Mouse (Mus musculus): ENCODE measurements around the gene Mtmr11. TPM values are rescaled to one million over a fixed set of nuclear protein-coding genes. Genes with fewer than 3 reads are reported as not detected.
"Not testable (repeated sequence)": the region's sequence is repeated elsewhere in the genome, so short reads cannot be mapped to it uniquely, and the experiment has no call there.

Mtmr11 gene
- polyA plus RNA-seq, 1 experiment from 2014 or later, result 20.8 TPM

DNA sequence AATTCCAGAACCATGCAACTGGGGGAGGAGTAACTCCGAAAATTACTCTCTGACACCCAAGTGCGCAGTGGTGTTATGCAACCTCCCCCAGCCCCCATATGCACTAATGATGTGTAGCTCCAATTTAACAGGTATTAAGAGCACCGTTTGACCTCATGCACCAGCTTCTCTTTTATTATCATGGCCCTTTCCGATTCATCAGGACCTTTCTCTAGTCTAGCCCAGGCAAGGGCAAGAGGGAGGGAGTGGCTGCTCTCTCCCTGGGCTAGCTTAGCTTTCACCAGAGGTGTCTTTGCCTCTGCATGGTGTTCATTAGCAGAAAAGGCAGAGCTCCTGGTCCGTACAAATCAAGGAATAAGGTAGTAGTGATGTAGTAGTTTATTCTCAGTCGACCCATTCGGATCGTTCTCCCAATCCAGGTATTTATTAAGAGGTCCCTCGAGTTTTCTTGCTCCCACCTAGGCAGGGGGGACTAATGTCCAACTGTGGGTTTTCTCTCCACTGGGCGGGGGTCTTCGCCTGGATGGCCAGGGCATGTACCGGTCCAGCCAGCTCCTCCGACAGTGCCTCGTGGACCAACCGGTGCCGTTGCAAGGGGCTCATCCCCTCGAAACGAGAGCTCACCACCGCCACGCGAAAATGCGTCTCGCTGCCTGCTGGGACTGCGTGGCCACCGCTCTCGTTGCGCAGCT, 34.8 kb downstream of the Mtmr11 start:
- Histone ChIP-seq H3K36me3 (peaks cover 24% of the 10 kb centered on the region), H3K4me3 (peak overlapping the region; percentile 71), H3K27ac (peak overlapping the region; percentile 96), H3K4me1 (peaks cover 15% of the 10 kb centered on the region), H3K9ac (peak overlapping the region; percentile 88), H3K27me3 (peaks cover 5% of the 10 kb centered on the region; the same call in 1 of the 2 replicates), H3K4me2 (replicated peaks) (peak overlapping the region; percentile 96), H3K9me3 (replicated peaks) (no peaks in the 10 kb centered on the region)
- ATAC-seq (ENCODE audit: low FRiP score), result peak; percentile 12; the same call in 1 of the 2 replicates
- WGBS, result 21% methylated on average over 27 of the region's 27 CpGs

DNA sequence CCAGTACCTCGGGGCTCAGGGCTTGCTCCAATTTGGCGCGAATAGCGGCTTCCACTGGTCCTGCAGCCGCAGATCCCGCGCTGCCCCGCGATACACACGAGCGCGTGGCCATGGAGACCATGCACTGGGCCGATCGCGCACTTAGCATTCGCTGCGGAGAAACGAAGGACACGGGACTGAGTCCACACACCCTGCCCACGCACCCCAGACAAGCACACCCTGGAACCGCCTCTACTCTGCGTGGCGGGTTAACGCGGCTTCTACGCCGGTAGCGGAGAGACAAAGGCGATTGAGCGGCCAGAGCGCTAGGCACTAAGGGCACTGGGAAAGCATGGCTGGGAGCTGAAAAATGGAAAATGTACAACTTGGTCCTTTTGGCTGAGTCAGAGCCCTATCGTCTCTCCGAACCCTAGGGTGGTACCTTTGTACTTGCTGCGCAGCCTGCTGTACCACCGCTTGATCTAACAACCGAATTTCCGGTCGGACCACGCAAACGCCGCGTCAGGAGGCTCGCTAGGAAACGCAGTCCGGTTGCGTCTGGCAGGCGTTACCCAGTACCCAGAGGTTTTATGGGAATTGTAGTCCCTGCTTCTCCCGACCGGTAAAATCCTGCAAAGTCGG, 35.4 kb downstream of the Mtmr11 start:
- Histone ChIP-seq H3K27ac (peak overlapping the region; percentile 96), H3K27me3 (peaks cover 5% of the 10 kb centered on the region; the same call in 1 of the 2 replicates), H3K36me3 (peaks cover 24% of the 10 kb centered on the region), H3K9me3 (replicated peaks) (no peaks in the 10 kb centered on the region), H3K4me3 (peak overlapping the region; percentile 71), H3K4me2 (replicated peaks) (peak overlapping the region; percentile 96), H3K4me1 (peaks cover 15% of the 10 kb centered on the region), H3K9ac (peak overlapping the region; percentile 88)
- peak; percentile 96 for ATAC-seq (ENCODE audit: low FRiP score)
- under 1% methylated on average over 50 of the region's 50 CpGs for WGBS

DNA sequence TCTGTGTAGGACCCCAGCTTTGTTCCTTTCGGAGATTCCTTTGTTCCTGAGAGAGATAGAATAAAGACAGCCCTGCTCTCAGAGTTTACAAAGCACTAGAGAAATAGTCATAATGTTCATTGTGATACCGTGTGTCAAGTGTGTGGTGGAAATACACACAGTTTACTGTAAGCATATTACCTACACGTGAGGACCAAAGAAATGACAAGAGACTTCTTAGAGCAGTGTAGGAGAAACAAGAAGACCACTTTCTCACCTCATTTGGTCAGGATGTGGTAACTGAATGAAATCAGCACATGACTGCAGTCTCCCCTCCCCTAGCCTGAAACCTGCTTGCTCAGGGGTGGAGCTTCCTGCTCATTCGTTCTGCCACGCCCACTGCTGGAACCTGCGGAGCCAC, 36.4 kb downstream of the Mtmr11 start:
- Histone ChIP-seq H3K36me3 (peaks cover 22% of the 10 kb centered on the region), H3K9ac (0 out of 2 replicates have a peak overlapping the region, but pooled peaks have one; percentile 28), H3K27ac (peak overlapping the region; percentile 40; the same call in 1 of the 2 replicates), H3K4me1 (peaks cover 15% of the 10 kb centered on the region), H3K4me2 (replicated peaks) (peak overlapping the region; percentile 96), H3K27me3 (peaks cover 5% of the 10 kb centered on the region; the same call in 1 of the 2 replicates), H3K9me3 (replicated peaks) (no peaks in the 10 kb centered on the region), H3K4me3 (peak overlapping the region; percentile 71; the same call in 1 of the 2 replicates)
- WGBS, result 3% methylated on average over 6 of the region's 6 CpGs
- ATAC-seq (ENCODE audit: low FRiP score), result peak; percentile 8; the same call in 1 of the 2 replicates

DNA sequence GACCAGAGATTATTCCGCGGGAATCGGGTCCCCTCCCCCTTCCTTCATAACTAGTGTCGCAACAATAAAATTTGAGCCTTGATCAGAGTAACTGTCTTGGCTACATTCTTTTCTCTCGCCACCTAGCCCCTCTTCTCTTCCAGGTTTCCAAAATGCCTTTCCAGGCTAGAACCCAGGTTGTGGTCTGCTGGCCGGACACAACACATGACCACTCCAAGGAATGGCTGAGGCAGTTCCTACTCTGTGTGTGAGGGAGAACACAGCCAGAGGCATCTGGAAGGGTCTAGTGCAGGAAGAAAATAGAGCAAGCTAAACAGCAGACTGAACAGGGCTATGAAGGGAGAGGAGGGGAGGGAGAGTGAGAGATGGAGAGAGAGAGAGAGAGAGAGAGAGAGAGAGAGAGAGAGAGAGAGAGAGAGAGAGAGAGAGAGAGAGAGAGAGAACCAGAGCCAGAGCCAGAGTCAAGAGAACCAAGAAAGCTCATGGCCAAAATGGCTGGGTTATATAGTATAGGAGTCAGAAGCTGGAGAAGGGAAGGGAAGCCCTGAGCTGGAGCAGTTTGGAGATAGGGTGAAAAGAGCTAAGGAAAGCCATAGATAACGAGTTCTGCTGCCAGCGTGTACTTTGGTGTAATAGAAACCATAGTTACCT, 36.9 kb downstream of the Mtmr11 start:
- not testable (repeated sequence) for H3K9ac ChIP-seq; H3K27ac ChIP-seq; H3K9me3 ChIP-seq (replicated peaks); ATAC-seq (ENCODE audit: low FRiP score); H3K27me3 ChIP-seq; H3K4me3 ChIP-seq
- WGBS, result 28% methylated on average over 8 of the region's 8 CpGs
- Histone ChIP-seq H3K4me2 (replicated peaks) (peak overlapping the region; percentile 96; the same call in 1 of the 2 replicates), H3K36me3 (peaks cover 16% of the 10 kb centered on the region), H3K4me1 (peaks cover 15% of the 10 kb centered on the region)

DNA sequence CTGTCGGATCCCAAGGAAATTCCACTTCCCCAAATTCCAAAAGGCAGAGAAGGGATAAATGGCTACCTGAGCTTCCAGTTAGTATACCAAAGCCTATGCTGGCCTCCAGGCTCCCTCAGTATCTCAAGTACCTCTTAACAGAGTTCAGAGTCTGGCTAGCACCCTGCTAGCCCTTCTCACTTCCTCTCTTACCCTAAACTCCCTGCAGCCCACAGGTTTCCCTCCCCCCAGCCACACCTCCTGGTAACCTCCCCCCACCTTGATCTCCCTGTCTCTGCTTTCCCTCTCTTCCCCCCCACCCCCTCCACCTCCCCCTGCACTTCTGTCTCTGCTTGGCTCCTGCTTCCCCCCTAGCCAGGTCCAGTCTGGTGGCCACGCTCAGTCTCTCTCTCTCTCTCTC, 37.9 kb downstream of the Mtmr11 start:
- no peak overlapping the region for H3K27ac ChIP-seq
- H3K27me3 ChIP-seq, result peaks cover 5% of the 10 kb centered on the region; the same call in 1 of the 2 replicates
- no peak for ATAC-seq (ENCODE audit: low FRiP score)
- H3K4me2 ChIP-seq (replicated peaks), result no peak overlapping the region
- peaks cover 15% of the 10 kb centered on the region for H3K4me1 ChIP-seq
- H3K36me3 ChIP-seq, result peaks cover 6% of the 10 kb centered on the region; the same call in 1 of the 2 replicates
- no peak overlapping the region for H3K4me3 ChIP-seq
- no peaks in the 10 kb centered on the region for H3K9me3 ChIP-seq (replicated peaks)
- H3K9ac ChIP-seq, result no peak overlapping the region
- WGBS, result 76% methylated on average over 2 of the region's 2 CpGs

DNA sequence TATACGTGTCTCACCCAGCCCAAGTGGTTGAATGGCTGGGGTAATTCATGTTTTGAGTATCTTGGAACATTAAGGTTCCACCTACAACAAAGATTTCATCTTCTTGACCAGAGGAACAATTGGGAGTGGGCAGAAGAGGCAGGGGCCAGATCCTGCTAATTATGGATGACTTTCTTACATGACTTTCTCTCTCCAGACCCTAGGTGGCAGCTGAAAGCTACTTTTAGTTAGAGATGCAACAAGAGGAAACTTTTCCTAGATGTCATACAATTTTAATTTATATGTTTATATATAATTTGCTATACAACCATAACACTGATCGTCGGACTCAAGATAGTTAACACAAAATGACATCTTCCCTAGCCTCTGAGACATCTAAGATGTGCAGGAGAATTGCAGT, 46.0 kb downstream of the Mtmr11 start:
- Histone ChIP-seq H3K36me3 (no peaks in the 10 kb centered on the region), H3K4me2 (replicated peaks) (no peak overlapping the region), H3K4me3 (no peak overlapping the region), H3K27ac (no peak overlapping the region), H3K27me3 (peaks cover 5% of the 10 kb centered on the region; the same call in 1 of the 2 replicates), H3K9ac (no peak overlapping the region), H3K4me1 (no peaks in the 10 kb centered on the region), H3K9me3 (replicated peaks) (no peaks in the 10 kb centered on the region)
- no peak for ATAC-seq (ENCODE audit: low FRiP score)
- WGBS, result 85% methylated on average over 3 of the region's 3 CpGs

DNA sequence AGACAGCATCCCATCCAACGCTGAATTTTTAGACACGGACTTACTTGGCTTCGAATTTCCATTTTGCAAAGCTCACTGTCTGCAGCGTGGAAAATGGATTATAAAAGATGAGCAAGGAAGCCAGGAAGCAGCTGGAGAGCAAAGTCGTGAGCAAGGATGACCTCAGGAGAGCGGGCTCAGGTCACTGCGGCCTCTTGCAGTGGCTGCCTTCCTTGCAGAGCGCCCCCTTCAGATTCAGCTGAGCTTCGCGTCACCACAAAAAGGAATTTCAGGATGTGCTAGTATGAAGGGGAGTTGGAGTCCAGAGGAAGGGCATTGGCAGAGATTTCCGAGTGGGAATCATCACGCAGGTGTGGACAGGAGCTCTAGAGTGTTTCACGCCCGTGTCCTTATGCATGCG, 47.4 kb downstream of the Mtmr11 start:
- no peaks in the 10 kb centered on the region for H3K36me3 ChIP-seq
- H3K27me3 ChIP-seq, result peaks cover 7% of the 10 kb centered on the region; the same call in 1 of the 2 replicates
- H3K9me3 ChIP-seq (replicated peaks), result no peaks in the 10 kb centered on the region
- H3K27ac ChIP-seq, result no peak overlapping the region
- no peaks in the 10 kb centered on the region for H3K4me1 ChIP-seq
- H3K4me3 ChIP-seq, result no peak overlapping the region
- H3K4me2 ChIP-seq (replicated peaks), result no peak overlapping the region
- 28% methylated on average over 15 of the region's 15 CpGs for WGBS
- no peak overlapping the region for H3K9ac ChIP-seq
- ATAC-seq (ENCODE audit: low FRiP score), result no peak

DNA sequence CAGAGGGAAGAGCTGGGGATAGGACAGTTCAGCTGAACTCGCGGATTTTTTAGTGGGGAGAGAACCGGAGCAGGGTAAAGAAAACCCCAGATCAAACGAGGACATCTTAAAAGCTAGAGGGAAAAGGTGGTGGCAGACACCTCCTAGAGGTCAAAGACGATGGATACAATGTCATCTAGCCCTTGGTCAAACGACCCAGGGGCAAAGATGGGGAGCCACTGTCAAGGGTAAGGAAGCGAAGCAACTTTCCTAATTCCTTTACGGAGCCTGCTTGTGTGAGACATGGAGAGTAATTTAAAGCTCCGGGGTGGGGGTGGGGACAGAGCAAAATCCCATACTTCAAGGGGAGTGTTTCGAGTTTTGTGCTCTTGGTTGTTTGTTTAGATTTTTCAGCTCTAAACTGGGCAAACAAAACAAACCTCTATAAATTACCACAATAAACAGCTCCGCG, 57.4 kb downstream of the Mtmr11 start:
- H3K36me3 ChIP-seq, result no peaks in the 10 kb centered on the region
- under 1% methylated on average over 12 of the region's 12 CpGs for WGBS
- peak overlapping the region; percentile 79 for H3K9ac ChIP-seq
- peaks cover 22% of the 10 kb centered on the region for H3K4me1 ChIP-seq
- peak overlapping the region; percentile 87 for H3K4me2 ChIP-seq (replicated peaks)
- no peaks in the 10 kb centered on the region for H3K27me3 ChIP-seq
- H3K27ac ChIP-seq, result peak overlapping the region; percentile 98
- peak; percentile 62 for ATAC-seq (ENCODE audit: low FRiP score)
- peak overlapping the region; percentile 61 for H3K4me3 ChIP-seq
- H3K9me3 ChIP-seq (replicated peaks), result no peaks in the 10 kb centered on the region

DNA sequence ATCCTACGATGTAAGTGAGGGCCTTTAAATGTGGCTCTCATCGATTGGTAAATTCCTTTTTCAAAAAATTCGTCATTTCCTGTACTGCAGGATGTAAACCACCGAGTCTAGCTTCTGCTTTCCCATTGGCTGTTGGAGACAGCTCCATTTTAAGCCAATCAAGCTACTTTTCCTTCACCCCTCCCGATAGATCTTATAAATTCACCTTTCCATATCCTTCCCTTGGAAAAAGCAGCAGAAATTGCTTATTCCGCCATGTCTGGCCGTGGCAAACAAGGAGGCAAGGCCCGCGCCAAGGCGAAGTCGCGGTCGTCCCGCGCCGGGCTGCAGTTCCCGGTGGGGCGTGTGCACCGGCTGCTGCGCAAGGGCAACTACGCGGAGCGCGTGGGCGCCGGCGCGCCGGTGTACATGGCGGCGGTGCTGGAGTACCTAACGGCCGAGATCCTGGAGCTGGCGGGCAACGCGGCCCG, 57.9 kb downstream of the Mtmr11 start, which contains the start of the genes Bola1 and Hist2h2ab:
Gene Bola1 (minus strand): TSS at position 49 of the 470 bp plus-strand sequence.
Gene Hist2h2ab (plus strand): TSS at position 205 of the 470 bp plus-strand sequence.
- Histone ChIP-seq H3K9me3 (replicated peaks) (no peaks in the 10 kb centered on the region), H3K4me2 (replicated peaks) (peak within 1 kb of the TSS; percentile 87), H3K4me3 (peak within 1 kb of the TSS; percentile 61), H3K4me1 (peaks cover 23% of the 10 kb centered on the region), H3K9ac (peak within 1 kb of the TSS; percentile 79), H3K36me3 (no peaks in the 10 kb centered on the region), H3K27ac (peak within 1 kb of the TSS; percentile 98), H3K27me3 (no peaks in the 10 kb centered on the region)
- under 1% methylated on average over 37 of the region's 37 CpGs for WGBS
- peak; percentile 93 for ATAC-seq (ENCODE audit: low FRiP score)

DNA sequence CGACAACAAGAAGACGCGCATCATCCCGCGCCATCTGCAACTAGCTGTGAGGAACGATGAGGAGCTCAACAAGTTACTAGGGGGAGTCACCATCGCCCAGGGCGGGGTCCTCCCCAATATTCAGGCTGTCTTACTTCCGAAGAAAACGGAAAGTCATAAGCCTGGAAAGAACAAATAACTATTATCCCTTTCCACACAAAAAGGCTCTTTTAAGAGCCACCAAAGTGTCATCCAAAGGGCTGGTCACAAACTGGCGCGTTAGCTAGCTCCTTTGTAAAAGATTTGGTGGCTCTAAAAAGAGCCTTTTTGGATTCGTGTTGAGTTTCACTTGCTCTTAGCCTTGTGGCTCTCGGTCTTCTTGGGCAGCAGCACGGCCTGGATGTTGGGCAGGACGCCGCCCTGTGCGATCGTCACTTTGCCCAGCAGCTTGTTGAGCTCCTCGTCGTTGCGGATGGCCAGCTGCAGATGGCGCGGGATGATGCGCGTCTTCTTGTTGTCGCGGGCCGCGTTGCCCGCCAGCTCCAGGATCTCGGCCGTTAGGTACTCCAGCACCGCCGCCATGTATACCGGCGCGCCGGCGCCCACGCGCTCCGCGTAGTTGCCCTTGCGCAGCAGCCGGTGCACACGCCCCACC, 58.4 kb downstream of the Mtmr11 start:
- WGBS, result under 1% methylated on average over 42 of the region's 47 CpGs
- Histone ChIP-seq H3K4me2 (replicated peaks) (peak overlapping the region; percentile 87), H3K4me3 (peak overlapping the region; percentile 61), H3K27ac (peak overlapping the region; percentile 98), H3K4me1 (peaks cover 23% of the 10 kb centered on the region), H3K9ac (peak overlapping the region; percentile 79)
- H3K36me3 ChIP-seq; H3K9me3 ChIP-seq (replicated peaks); H3K27me3 ChIP-seq: not testable (repeated sequence)
- ATAC-seq (ENCODE audit: low FRiP score), result peak; percentile 30

DNA sequence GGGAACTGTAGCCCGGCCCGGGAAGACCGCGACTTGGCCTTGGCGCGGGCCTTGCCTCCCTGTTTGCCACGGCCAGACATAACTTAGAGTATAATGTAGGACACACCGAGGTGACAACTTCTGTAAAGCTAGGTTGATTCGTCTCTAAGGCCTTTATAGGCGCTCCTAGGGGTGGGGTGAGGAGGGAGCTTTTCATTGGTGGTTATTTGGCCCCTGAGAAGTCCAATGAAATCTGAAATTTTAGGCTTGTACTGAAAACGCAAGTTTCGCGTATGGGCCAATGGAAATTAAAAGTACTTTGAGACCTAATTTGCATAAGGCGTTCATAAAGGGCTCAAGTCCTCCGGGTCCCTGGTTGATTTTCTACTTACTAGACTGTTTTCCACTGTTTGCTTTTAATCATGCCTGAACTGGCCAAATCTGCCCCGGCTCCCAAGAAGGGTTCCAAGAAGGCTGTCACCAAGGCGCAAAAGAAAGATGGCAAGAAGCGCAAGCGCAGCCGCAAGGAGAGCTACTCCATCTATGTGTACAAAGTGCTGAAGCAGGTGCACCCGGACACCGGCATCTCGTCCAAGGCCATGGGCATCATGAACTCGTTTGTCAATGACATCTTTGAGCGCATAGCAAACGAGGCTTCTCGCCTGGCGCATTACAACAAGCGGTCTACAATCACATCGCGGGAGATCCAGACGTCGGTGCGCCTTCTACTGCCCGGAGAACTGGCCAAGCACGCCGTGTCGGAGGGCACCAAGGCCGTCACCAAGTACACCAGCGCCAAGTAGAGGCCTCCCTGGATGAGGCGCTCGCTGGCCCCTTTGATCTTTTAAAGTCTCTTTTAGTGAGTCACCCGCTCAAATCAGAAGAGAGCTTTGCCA, 59.2 kb downstream of the Mtmr11 start, which contains the start of the genes Hist2h2ac and Hist2h2be:
Gene Hist2h2ac (minus strand): TSS at position 116 of the 875 bp plus-strand sequence.
Gene Hist2h2be (plus strand): TSS at position 355 of the 875 bp plus-strand sequence.
- peaks cover 24% of the 10 kb centered on the region for H3K4me1 ChIP-seq
- no peaks in the 10 kb centered on the region for H3K27me3 ChIP-seq
- H3K4me3 ChIP-seq, result peak within 1 kb of the TSS; percentile 61
- peak within 1 kb of the TSS; percentile 98 for H3K27ac ChIP-seq
- peak within 1 kb of the TSS; percentile 87 for H3K4me2 ChIP-seq (replicated peaks)
- WGBS, result under 1% methylated on average over 43 of the region's 43 CpGs
- no peaks in the 10 kb centered on the region for H3K9me3 ChIP-seq (replicated peaks)
- peak; percentile 73 for ATAC-seq (ENCODE audit: low FRiP score)
- peak within 1 kb of the TSS; percentile 79 for H3K9ac ChIP-seq
- H3K36me3 ChIP-seq, result no peaks in the 10 kb centered on the region
